In the genomic region with DNA sequence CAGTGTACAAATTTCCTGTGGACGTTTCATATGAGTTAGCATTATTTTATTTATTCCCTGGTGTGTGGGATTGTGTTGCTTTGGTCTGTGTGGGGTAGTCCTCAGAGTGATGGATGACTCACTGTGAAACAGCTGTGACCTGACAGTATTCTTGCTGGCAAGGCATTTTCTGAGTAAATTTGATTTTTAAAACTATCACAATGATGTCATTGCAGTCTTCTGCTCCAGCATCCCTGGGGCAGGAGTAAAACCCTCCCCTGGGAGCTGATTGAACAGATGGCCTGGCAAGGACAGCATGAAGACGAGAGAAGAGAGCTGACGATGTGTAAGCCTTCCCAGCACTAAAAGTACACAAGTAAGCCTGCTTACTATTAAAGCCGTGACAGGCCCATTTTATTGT, we compare ENCODE assay signal across 8 mouse cellular contexts.
DNase-seq lines count a peak whose midpoint lies in the region; ATAC-seq lines count a peak whose summit lies in the region.

No protein-coding gene starts in this region.

- H3K27me3 ChIP-seq in forebrain, embryonic 15.5 days = no peaks in the 10 kb centered on the region
- no peaks in the 10 kb centered on the region for H3K27me3 ChIP-seq in forebrain, embryonic 12.5 days
- no peaks in the 10 kb centered on the region for H3K27me3 ChIP-seq in hindbrain, embryonic 11.5 days (ENCODE audit: control insufficient read depth, insufficient read depth, low read length)

- no peak overlapping the region for H3K4me3 ChIP-seq in forebrain, embryonic 15.5 days
- H3K4me3 ChIP-seq in forebrain, embryonic 12.5 days (replicated peaks) = no peak overlapping the region
- H3K4me3 ChIP-seq in hindbrain, embryonic 11.5 days (ENCODE audit: low read depth, low read length) = no peak overlapping the region

- 35% methylated on average over 4 of the region's 4 CpGs for WGBS in forebrain, embryonic 15.5 days
- 52% methylated on average over 4 of the region's 4 CpGs for WGBS in forebrain, embryonic 12.5 days
- WGBS in hindbrain, embryonic 11.5 days = 37% methylated on average over 4 of the region's 4 CpGs

- no peak overlapping the region for H3K4me2 ChIP-seq in forebrain, embryonic 15.5 days (replicated peaks)
- no peak overlapping the region for H3K4me2 ChIP-seq in forebrain, embryonic 12.5 days
- H3K4me2 ChIP-seq in hindbrain, embryonic 11.5 days (replicated peaks; ENCODE audit: low read depth, low read length) = no peak overlapping the region

- peak; percentile 85 for ATAC-seq in forebrain, embryonic 15.5 days (replicated peaks)
- ATAC-seq in forebrain, embryonic 12.5 days (ENCODE audit: low FRiP score) = no peak; the same call in 1 of the 2 replicates
- peak; percentile 94 for ATAC-seq in cerebellum, adult (ENCODE audit: insufficient number of reproducible peaks, low FRiP score, low TSS enrichment)
- ATAC-seq in hindbrain, embryonic 11.5 days (ENCODE audit: low FRiP score) = peak; percentile 80

- intact Hi-C loops in left cerebral cortex, postnatal 36 days (cut with DNase I) = no loop called here

- H3K4me1 ChIP-seq in forebrain, embryonic 15.5 days = no peaks in the 10 kb centered on the region
- H3K4me1 ChIP-seq in forebrain, embryonic 12.5 days = no peaks in the 10 kb centered on the region
- no peaks in the 10 kb centered on the region for H3K4me1 ChIP-seq in hindbrain, embryonic 11.5 days (replicated peaks; ENCODE audit: control insufficient read depth, insufficient read depth, low read length)

- no peak overlapping the region for H3K9ac ChIP-seq in forebrain, embryonic 15.5 days (replicated peaks)
- no peak overlapping the region for H3K9ac ChIP-seq in forebrain, embryonic 12.5 days
- H3K9ac ChIP-seq in hindbrain, embryonic 11.5 days (ENCODE audit: low read depth, low read length) = no peak overlapping the region

- H3K9me3 ChIP-seq in forebrain, embryonic 15.5 days = no peaks in the 10 kb centered on the region
- H3K9me3 ChIP-seq in forebrain, embryonic 12.5 days = no peaks in the 10 kb centered on the region
- H3K9me3 ChIP-seq in hindbrain, embryonic 11.5 days (ENCODE audit: control insufficient read depth, low read length) = no peaks in the 10 kb centered on the region

- DNase-seq in hindbrain, embryonic 11.5 days (ENCODE audit: low spot score) = peak; percentile 23
- peak; percentile 28 to 40 for DNase-seq in left cerebral cortex, postnatal 36 days (ENCODE audit: low spot score in 2 of 2)
- DNase-seq in spleen, adult 12 weeks (ENCODE audit: low spot score) = no peak
- no peak for DNase-seq in spleen, postnatal 4 days (ENCODE audit: low spot score in 2 of 2)
- no peak for DNase-seq in yolk sac, embryonic 10.5 days (ENCODE audit: low spot score)

- H3K36me3 ChIP-seq in forebrain, embryonic 15.5 days = no peaks in the 10 kb centered on the region
- no peaks in the 10 kb centered on the region for H3K36me3 ChIP-seq in forebrain, embryonic 12.5 days (replicated peaks)
- no peaks in the 10 kb centered on the region for H3K36me3 ChIP-seq in hindbrain, embryonic 11.5 days (ENCODE audit: control insufficient read depth, insufficient read depth, low read length)

- H3K27ac ChIP-seq in forebrain, embryonic 15.5 days (replicated peaks) = no peak overlapping the region
- no peak overlapping the region for H3K27ac ChIP-seq in forebrain, embryonic 12.5 days
- H3K27ac ChIP-seq in hindbrain, embryonic 11.5 days (ENCODE audit: low read depth, low read length) = no peak overlapping the region

Comparison
In these comparisons a context has a peak if more than half of its experiments do, and no peak if none do; other contexts are left out.
1. DNase-seq: peak in hindbrain, embryonic 11.5 days (single experiment) and left cerebral cortex, postnatal 36 days (2 of 2); none in spleen, adult 12 weeks (single experiment), spleen, postnatal 4 days (0 of 2) and yolk sac, embryonic 10.5 days (single experiment).